In the genomic region with DNA sequence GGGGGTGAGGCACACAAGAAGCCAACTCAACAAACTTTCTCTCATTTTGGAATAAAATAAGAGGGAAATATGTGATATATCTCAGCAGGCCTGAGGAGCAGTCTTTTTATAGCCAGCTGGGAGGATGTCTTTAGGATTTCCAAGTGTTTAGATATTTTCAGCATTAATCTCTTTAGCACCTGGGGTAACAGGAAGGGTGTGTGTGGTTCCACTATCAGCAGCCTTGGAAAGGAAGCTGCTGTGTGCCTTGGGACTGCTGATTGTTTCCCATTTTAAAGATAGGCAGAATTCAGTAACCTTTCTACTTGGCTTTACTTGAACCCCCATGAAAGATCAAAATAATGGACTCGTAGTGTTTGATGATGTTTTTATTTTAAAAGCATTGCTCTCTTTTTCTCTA, we compare ENCODE assay signal across 20 mouse cellular contexts.
DNase-seq lines count a peak whose midpoint lies in the region; ATAC-seq and TF ChIP-seq lines count a peak whose summit lies in the region.
"Had no signal": no experiment of that assay in that cellular context is flagged by ENCODE, and none has a peak within 500 bp of the region (broad histone marks: within the 10 kb centered on the region; RNA-seq: fewer than 3 reads in every experiment).

No protein-coding gene starts in this region.

- WGBS in kidney, adult 2 months = 72% methylated on average over 1 of the region's 1 CpGs
- WGBS in lung, postnatal 0 days = 43% methylated on average over 1 of the region's 1 CpGs

- TF ChIP-seq EP300 in lung, postnatal 0 days (IDR thresholded peaks at IDR 0.05) = peak; percentile 78

- TF ChIP-seq POLR2A in kidney, adult 2 months (IDR thresholded peaks at IDR 0.05; ENCODE audit: low read depth, low read length) = no peak

- no peaks in the 10 kb centered on the region for H3K9me3 ChIP-seq in lung, postnatal 0 days (ENCODE audit: low read length)
- H3K9me3 ChIP-seq: embryonic facial prominence, embryonic 10.5 days; liver, embryonic 13.5 days; lung, embryonic 15.5 days had no signal

- no peaks in the 10 kb centered on the region for H3K36me3 ChIP-seq in kidney, adult 2 months (ENCODE audit: control insufficient read depth, insufficient read depth, low read length)
- H3K36me3 ChIP-seq in lung, postnatal 0 days (ENCODE audit: insufficient read depth, low read length) = no peaks in the 10 kb centered on the region
- H3K36me3 ChIP-seq: embryonic facial prominence, embryonic 10.5 days; G1E; liver, embryonic 13.5 days; lung, embryonic 15.5 days had no signal

- intact Hi-C loops in gastrocnemius, adult 2 months (cut with DNase I) = no loop called here
- intact Hi-C loops in gastrocnemius, postnatal 36 days (cut with DNase I) = no loop called here

- DNase-seq in gastrocnemius, adult 2 months = no peak
- no peak for DNase-seq in gastrocnemius, postnatal 36 days
- peak; percentile 43 for DNase-seq in kidney, adult 2 months
- no peak for DNase-seq in kidney, adult 11 months
- no peak for DNase-seq in lung, postnatal 0 days (ENCODE audit: low spot score)
- no peak for DNase-seq in lung, postnatal 4 days
- DNase-seq in cerebellum, postnatal 14 days = no peak
- DNase-seq in layer of hippocampus, postnatal 10 days (ENCODE audit: low spot score in 2 of 2) = no peak
- DNase-seq: adrenal gland, postnatal 36 days; cerebellum, adult 18-20 months; cerebellum, postnatal 36 days; liver, embryonic 13.5 days; midbrain, embryonic 14.5 days; spleen, adult 18-20 months; thymus, postnatal 36 days had no signal

- H3K4me3 ChIP-seq in gastrocnemius, adult 2 months = no peak overlapping the region
- H3K4me3 ChIP-seq in kidney, adult 2 months (ENCODE audit: insufficient read depth, low read depth, low read length) = no peak overlapping the region
- no peak overlapping the region for H3K4me3 ChIP-seq in lung, postnatal 0 days (ENCODE audit: low read depth, low read length)
- H3K4me3 ChIP-seq: embryonic facial prominence, embryonic 10.5 days; liver, embryonic 13.5 days; lung, embryonic 15.5 days had no signal

- peak overlapping the region; percentile 63 for H3K27ac ChIP-seq in gastrocnemius, adult 2 months
- no peak overlapping the region for H3K27ac ChIP-seq in kidney, adult 2 months (ENCODE audit: insufficient read depth, low read depth, low read length)
- H3K27ac ChIP-seq in lung, postnatal 0 days (ENCODE audit: low read length) = no peak overlapping the region
- H3K27ac ChIP-seq: embryonic facial prominence, embryonic 10.5 days; hindbrain, embryonic 14.5 days; liver, embryonic 13.5 days; lung, embryonic 15.5 days had no signal

- no peaks in the 10 kb centered on the region for H3K4me1 ChIP-seq in kidney, adult 2 months (ENCODE audit: control insufficient read depth, insufficient read depth, low read length)
- no peaks in the 10 kb centered on the region for H3K4me1 ChIP-seq in lung, postnatal 0 days (ENCODE audit: insufficient read depth, low read depth, low read length)
- H3K4me1 ChIP-seq: embryonic facial prominence, embryonic 10.5 days; liver, embryonic 13.5 days; lung, embryonic 15.5 days had no signal

- no peak overlapping the region for H3K9ac ChIP-seq in lung, postnatal 0 days (replicated peaks; ENCODE audit: low read depth)
- H3K9ac ChIP-seq: hindbrain, embryonic 14.5 days; liver, embryonic 13.5 days; lung, embryonic 15.5 days had no signal

- no peak overlapping the region for H3K4me2 ChIP-seq in lung, postnatal 0 days (replicated peaks; ENCODE audit: low read depth, low read length)
- H3K4me2 ChIP-seq: hindbrain, embryonic 14.5 days; liver, embryonic 13.5 days; lung, embryonic 15.5 days had no signal

- no peaks in the 10 kb centered on the region for H3K27me3 ChIP-seq in kidney, adult 2 months (replicated peaks; ENCODE audit: control insufficient read depth, insufficient read depth, low read length)
- no peaks in the 10 kb centered on the region for H3K27me3 ChIP-seq in lung, postnatal 0 days (replicated peaks; ENCODE audit: insufficient read depth, low read length)
- H3K27me3 ChIP-seq: liver, embryonic 13.5 days; lung, embryonic 15.5 days had no signal

- ATAC-seq in lung, postnatal 0 days = no peak
- ATAC-seq: CD4-positive, CD25-positive, alpha-beta regulatory T cell, adult 4 months had no signal

- TF ChIP-seq CTCF in gastrocnemius, adult 2 months (IDR thresholded peaks at IDR 0.05) = no peak
- TF ChIP-seq CTCF in kidney, adult 2 months (conservative IDR thresholded peaks at IDR 0.05; ENCODE audit: insufficient read depth, insufficient read length, low read depth, low read length) = no peak
- no peak for TF ChIP-seq CTCF in lung, postnatal 0 days (IDR thresholded peaks at IDR 0.05)
